In the genomic region with DNA sequence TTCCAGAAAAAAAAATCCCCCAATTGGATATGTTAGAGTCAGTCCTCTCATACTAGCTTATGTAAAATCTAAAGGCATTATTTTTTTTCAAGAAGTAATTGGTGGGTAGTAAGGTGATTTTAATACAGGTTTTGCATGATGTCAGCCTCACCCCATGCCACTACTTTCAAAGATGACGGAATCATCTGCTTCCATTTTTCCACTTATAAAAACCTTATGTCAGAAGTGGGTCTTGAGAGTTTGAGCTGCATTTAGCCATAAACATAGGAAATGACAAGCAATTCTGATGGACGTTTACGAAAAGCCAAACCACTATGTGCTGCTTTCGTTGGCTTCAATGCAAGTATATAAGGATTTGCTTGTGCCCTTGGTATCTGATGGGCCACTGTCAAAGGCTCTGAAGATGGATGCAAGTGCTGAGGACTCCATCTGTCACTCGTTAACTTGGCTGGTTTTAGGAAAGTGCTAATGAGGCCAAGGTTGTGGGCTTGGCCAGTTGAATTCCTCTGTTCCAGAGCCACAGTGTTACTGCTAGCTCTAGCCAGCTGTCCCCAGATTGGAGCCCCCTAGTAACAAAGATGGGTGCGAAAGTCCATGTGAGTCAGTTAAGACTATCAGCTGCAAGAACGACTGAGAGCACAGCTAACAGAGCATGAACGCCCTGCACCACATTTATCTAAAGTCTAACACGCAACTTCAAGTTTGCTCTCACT, we compare ENCODE assay signal across 23 mouse cellular contexts.
DNase-seq lines count a peak whose midpoint lies in the region; ATAC-seq lines count a peak whose summit lies in the region.
"Had no signal": no experiment of that assay in that cellular context is flagged by ENCODE, and none has a peak within 500 bp of the region (broad histone marks: within the 10 kb centered on the region; RNA-seq: fewer than 3 reads in every experiment).

No protein-coding gene starts in this region.

- ATAC-seq in limb, embryonic 12.5 days (ENCODE audit: insufficient number of reproducible peaks, insufficient read depth, low FRiP score, low TSS enrichment, low read depth): no peak
- ATAC-seq in megakaryocyte, adult 5-6 weeks (ENCODE audit: poor library complexity, severe bottlenecking): no peak
- ATAC-seq: CD4-positive, CD25-positive, alpha-beta regulatory T cell, adult 4 months; forebrain, embryonic 15.5 days; hindbrain, embryonic 16.5 days; intestine, postnatal 0 days; liver, embryonic 12.5 days; midbrain, embryonic 13.5 days had no signal

- 49% methylated on average over 9 of the region's 9 CpGs for WGBS in limb, embryonic 12.5 days

- H3K9me3 ChIP-seq in limb, embryonic 12.5 days: no peaks in the 10 kb centered on the region
- H3K9me3 ChIP-seq: forebrain, embryonic 15.5 days; liver, embryonic 12.5 days; midbrain, embryonic 13.5 days had no signal

- 0 out of 2 replicates have a peak overlapping the region, but pooled peaks have one; percentile 35 for H3K27ac ChIP-seq in limb, embryonic 12.5 days
- H3K27ac ChIP-seq: forebrain, embryonic 15.5 days; layer of hippocampus, adult 2 months; liver, embryonic 12.5 days; midbrain, embryonic 13.5 days had no signal

- no peak overlapping the region for H3K4me3 ChIP-seq in limb, embryonic 12.5 days (replicated peaks)
- H3K4me3 ChIP-seq: forebrain, embryonic 15.5 days; layer of hippocampus, adult 2 months; liver, embryonic 12.5 days; megakaryocyte, embryonic 14.5 days; midbrain, embryonic 13.5 days had no signal

- intact Hi-C loops in left cerebral cortex, postnatal 4 days (cut with DNase I): no loop called here
- intact Hi-C loops in left cerebral cortex, postnatal 14 days (cut with DNase I): no loop called here

- H3K9ac ChIP-seq in limb, embryonic 12.5 days (replicated peaks): no peak overlapping the region
- H3K9ac ChIP-seq: forebrain, embryonic 15.5 days; liver, embryonic 12.5 days; midbrain, embryonic 13.5 days had no signal

- H3K4me2 ChIP-seq in limb, embryonic 12.5 days: no peak overlapping the region
- H3K4me2 ChIP-seq: forebrain, embryonic 15.5 days; heart, embryonic 11.5 days; liver, embryonic 12.5 days; midbrain, embryonic 13.5 days had no signal

- no peaks in the 10 kb centered on the region for H3K36me3 ChIP-seq in limb, embryonic 12.5 days
- H3K36me3 ChIP-seq: forebrain, embryonic 15.5 days; liver, embryonic 12.5 days; midbrain, embryonic 13.5 days had no signal

- H3K4me1 ChIP-seq in limb, embryonic 12.5 days (replicated peaks): no peaks in the 10 kb centered on the region
- H3K4me1 ChIP-seq: forebrain, embryonic 15.5 days; liver, embryonic 12.5 days; megakaryocyte, embryonic 14.5 days; midbrain, embryonic 13.5 days had no signal

- no peaks in the 10 kb centered on the region for H3K27me3 ChIP-seq in limb, embryonic 12.5 days
- H3K27me3 ChIP-seq: forebrain, embryonic 15.5 days; liver, embryonic 12.5 days; megakaryocyte, embryonic 14.5 days; midbrain, embryonic 13.5 days had no signal

- peak; percentile 8 for DNase-seq in embryo, embryonic 10.5 days (ENCODE audit: low spot score)
- DNase-seq in embryo, embryonic 11 days: no peak
- peak; percentile 1 for DNase-seq in left cerebral cortex, postnatal 4 days
- no peak for DNase-seq in left cerebral cortex, postnatal 14 days (ENCODE audit: low spot score in 2 of 2)
- no peak for DNase-seq in spleen, postnatal 14 days (ENCODE audit: low spot score in 2 of 2)
- DNase-seq: adrenal gland, adult 2 months; cerebellum, adult 18-20 months; gastrocnemius, postnatal 10 days; heart, adult 11 months; kidney, postnatal 10 days; lung, adult 18-20 months; lung, postnatal 14 days had no signal

Comparison
In these comparisons a context has a peak if more than half of its experiments do, and no peak if none do; other contexts are left out.
1. DNase-seq: peak in embryo, embryonic 10.5 days (single experiment) and left cerebral cortex, postnatal 4 days (single experiment); none in embryo, embryonic 11 days (single experiment), left cerebral cortex, postnatal 14 days (0 of 2) and spleen, postnatal 14 days (0 of 2).